Mouse (Mus musculus) neural tube, embryonic 13.5 days (tissue): Measurements from ENCODE around the gene Akt3. TPM values are rescaled to one million over a fixed set of nuclear protein-coding genes. Genes with fewer than 3 reads are reported as not detected.

Experiments
- ATAC-seq: fragments of 200-750 bp; cut with Nextera tagmentation; 2 replicates; pipeline ENCODE4 v1.8.0; 2017; ENCODE audit warnings: low read depth, mild to moderate bottlenecking, moderate TSS enrichment, moderate library complexity
- H3K27ac ChIP-seq: fragments of 300-500 bp; sonication (generic); replicated peaks from 2 replicates; pipeline ENCODE4 v1.5.1; 2015; ENCODE audit warnings: moderate library complexity, mild to moderate bottlenecking, inconsistent platforms
- H3K27me3 ChIP-seq: fragments of 300-500 bp; sonication (generic); 2 replicates; pipeline ENCODE4 v1.6.1; 2015; ENCODE audit warnings: mild to moderate bottlenecking, inconsistent platforms
- H3K36me3 ChIP-seq: fragments of 300-500 bp; sonication (generic); 2 replicates; pipeline ENCODE4 v1.6.1; 2015; ENCODE audit warnings: mild to moderate bottlenecking, inconsistent platforms
- H3K4me1 ChIP-seq: fragments of 300-500 bp; sonication (generic); replicated peaks from 2 replicates; pipeline ENCODE4 v1.6.1; 2015; ENCODE audit warnings: inconsistent platforms
- H3K4me2 ChIP-seq: fragments of 300-500 bp; sonication (generic); 2 replicates; pipeline ENCODE4 v1.6.1; 2015; ENCODE audit warnings: inconsistent platforms, mild to moderate bottlenecking, moderate library complexity
- H3K4me3 ChIP-seq: fragments of 300-500 bp; sonication (generic); 2 replicates; pipeline ENCODE4 v1.5.1; 2015; ENCODE audit warnings: mild to moderate bottlenecking, inconsistent platforms
- H3K9ac ChIP-seq: fragments of 300-500 bp; sonication (generic); 2 replicates; pipeline ENCODE4 v1.6.1; 2015; ENCODE audit warnings: moderate library complexity, mild to moderate bottlenecking, inconsistent platforms
- H3K9me3 ChIP-seq: fragments of 300-500 bp; sonication (generic); 2 replicates; pipeline ENCODE4 v1.6.1; 2016; ENCODE audit warnings: inconsistent platforms
- WGBS: fragments of 180-500 bp; shearing (Covaris S2); methylation state at CpG from one replicate; pipeline ENCODE4 v1.1.7; 2015; 5-methylcytosine and 5-hydroxymethylcytosine counted together
- polyA plus RNA-seq: library from polyadenylated mRNA; unstranded; fragments of >200 nt; fragmentation: Nextera tagmentation; extraction: Ambion mirVana; gene quantifications from 2 replicates; pipeline ENCODE4 v1.2.1, GENCODE M21; 2015

The Akt3 gene
- polyA plus RNA-seq, 1 experiment from 2014 or later: 19.6 TPM

DNA sequence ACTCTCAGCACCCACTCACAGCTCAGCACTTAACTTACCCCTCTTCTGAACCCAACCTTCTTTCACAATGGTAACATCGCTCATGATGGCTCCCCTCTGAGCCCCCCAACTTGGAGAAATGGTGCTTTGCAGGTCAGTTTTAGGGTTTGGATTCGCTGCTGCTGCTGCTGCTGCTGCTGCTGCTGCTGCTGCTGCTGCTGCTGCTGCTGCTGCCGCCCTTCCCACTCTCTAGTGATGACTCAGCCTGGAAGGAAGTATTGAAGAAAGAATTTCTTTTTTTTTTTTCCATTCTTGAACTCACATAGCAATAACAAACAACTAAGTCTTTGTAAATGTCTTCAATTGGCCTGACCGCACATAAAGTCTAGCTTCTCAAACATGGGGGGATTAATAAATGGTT lies 9.4 kb downstream of the Akt3 start:
- no peak for ATAC-seq
- Histone ChIP-seq H3K9ac (no peak overlapping the region), H3K4me2 (no peak overlapping the region), H3K27me3 (no peaks in the 10 kb centered on the region), H3K27ac (no peak overlapping the region), H3K9me3 (no peaks in the 10 kb centered on the region), H3K4me3 (no peak overlapping the region), H3K4me1 (peaks cover 5% of the 10 kb centered on the region; the same call in 1 of the 2 replicates), H3K36me3 (0 out of 2 replicates have a peak, but pooled peaks cover 6% of the 10 kb centered on the region)
- WGBS: 64% methylated on average over 4 of the region's 4 CpGs

- Histone ChIP-seq H3K36me3 (peaks cover 6% of the 10 kb centered on the region), H3K9ac (no peak overlapping the region), H3K9me3 (no peaks in the 10 kb centered on the region), H3K4me2 (no peak overlapping the region), H3K27me3 (no peaks in the 10 kb centered on the region), H3K4me3 (no peak overlapping the region), H3K4me1 (no peaks in the 10 kb centered on the region), H3K27ac (no peak overlapping the region)
- WGBS: 89% methylated on average over 2 of the region's 2 CpGs
- no peak for ATAC-seq
These were observed 19.6 kb downstream of the Akt3 start for GRCm38 (mm10) chr1:177238368-177238767.

DNA sequence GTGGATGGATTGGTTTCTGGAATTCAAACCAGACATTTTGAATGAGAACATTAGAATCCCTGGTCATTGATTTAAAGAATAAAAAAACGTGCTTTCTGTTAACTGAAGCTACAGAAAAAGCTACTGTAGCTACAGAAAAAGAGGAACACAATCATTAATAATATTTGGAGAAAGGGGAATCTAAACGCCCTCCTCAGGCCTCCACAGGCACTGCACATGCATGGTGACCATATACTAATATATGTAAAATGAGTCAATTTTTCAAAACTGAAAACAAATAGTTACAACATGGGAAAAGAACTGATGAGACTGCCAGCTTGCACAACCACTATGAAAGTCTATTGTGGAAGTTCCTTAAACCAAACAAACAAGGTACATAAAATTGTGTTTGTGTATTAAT lies 21.3 kb downstream of the Akt3 start:
- Histone ChIP-seq H3K4me2 (no peak overlapping the region), H3K9me3 (no peaks in the 10 kb centered on the region), H3K4me1 (no peaks in the 10 kb centered on the region), H3K36me3 (peaks cover 6% of the 10 kb centered on the region), H3K4me3 (no peak overlapping the region), H3K27ac (no peak overlapping the region), H3K27me3 (no peaks in the 10 kb centered on the region), H3K9ac (no peak overlapping the region)
- ATAC-seq: no peak
- 84% methylated on average over 2 of the region's 2 CpGs for WGBS

- H3K36me3 ChIP-seq: peaks cover 6% of the 10 kb centered on the region
- ATAC-seq: no peak; the same call in 1 of the 2 replicates
- H3K4me1 ChIP-seq: no peaks in the 10 kb centered on the region
- no peak overlapping the region for H3K27ac ChIP-seq
- no peak overlapping the region for H3K4me2 ChIP-seq
- H3K9ac ChIP-seq: no peak overlapping the region
- no peak overlapping the region for H3K4me3 ChIP-seq
- H3K9me3 ChIP-seq: no peaks in the 10 kb centered on the region
- H3K27me3 ChIP-seq: no peaks in the 10 kb centered on the region
These were observed 21.8 kb downstream of the Akt3 start for GRCm38 (mm10) chr1:177236249-177236648.

- no peak overlapping the region for H3K27ac ChIP-seq
- H3K9me3 ChIP-seq: no peaks in the 10 kb centered on the region
- WGBS: 88% methylated on average over 5 of the region's 5 CpGs
- no peaks in the 10 kb centered on the region for H3K27me3 ChIP-seq
- ATAC-seq: no peak
- H3K36me3 ChIP-seq: peaks cover 6% of the 10 kb centered on the region
- H3K4me2 ChIP-seq: no peak overlapping the region
- H3K9ac ChIP-seq: no peak overlapping the region
- H3K4me3 ChIP-seq: no peak overlapping the region
- H3K4me1 ChIP-seq: no peaks in the 10 kb centered on the region
These were observed 23.5 kb downstream of the Akt3 start for GRCm38 (mm10) chr1:177234462-177234861.

DNA sequence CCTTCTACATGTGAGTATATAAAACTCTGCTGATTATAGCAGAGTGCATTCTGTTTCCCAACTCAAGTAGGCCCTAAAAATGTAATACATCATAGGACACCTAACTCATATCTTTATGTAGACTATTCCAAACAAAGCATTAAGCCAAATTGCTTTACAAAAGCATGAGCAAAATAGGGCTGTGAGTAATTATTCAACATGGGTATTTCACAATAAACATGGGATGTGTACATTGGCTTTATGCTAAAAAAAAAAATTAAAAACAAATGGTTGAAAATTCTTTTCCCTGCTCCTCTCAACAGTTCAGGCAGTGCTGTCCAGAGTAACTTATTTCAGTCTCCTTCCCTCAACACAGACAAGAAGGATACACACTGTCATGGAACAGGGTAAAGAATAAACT lies 26.9 kb downstream of the Akt3 start:
- no peaks in the 10 kb centered on the region for H3K27me3 ChIP-seq
- no peaks in the 10 kb centered on the region for H3K4me1 ChIP-seq
- ATAC-seq: no peak
- no peaks in the 10 kb centered on the region for H3K9me3 ChIP-seq
- H3K27ac ChIP-seq: no peak overlapping the region
- H3K9ac ChIP-seq: no peak overlapping the region
- no peak overlapping the region for H3K4me3 ChIP-seq
- peaks cover 6% of the 10 kb centered on the region for H3K36me3 ChIP-seq
- H3K4me2 ChIP-seq: no peak overlapping the region

GRCm38 (mm10) chr1:177198978-177199377 lies 59.0 kb downstream of the Akt3 start:
- no peak overlapping the region for H3K9ac ChIP-seq
- H3K4me2 ChIP-seq: no peak overlapping the region
- no peak overlapping the region for H3K4me3 ChIP-seq
- no peaks in the 10 kb centered on the region for H3K9me3 ChIP-seq
- H3K4me1 ChIP-seq: 0 out of 2 replicates have a peak, but pooled peaks cover 3% of the 10 kb centered on the region
- no peaks in the 10 kb centered on the region for H3K36me3 ChIP-seq
- H3K27ac ChIP-seq: no peak overlapping the region
- no peak for ATAC-seq
- 66% methylated on average over 1 of the region's 1 CpGs for WGBS
- H3K27me3 ChIP-seq: no peaks in the 10 kb centered on the region

- H3K36me3 ChIP-seq: no peaks in the 10 kb centered on the region
- H3K27me3 ChIP-seq: no peaks in the 10 kb centered on the region
- ATAC-seq: no peak
- no peak overlapping the region for H3K27ac ChIP-seq
- no peaks in the 10 kb centered on the region for H3K9me3 ChIP-seq
- no peak overlapping the region for H3K9ac ChIP-seq
- no peak overlapping the region for H3K4me2 ChIP-seq
- no peak overlapping the region for H3K4me3 ChIP-seq
- H3K4me1 ChIP-seq: 0 out of 2 replicates have a peak, but pooled peaks cover 7% of the 10 kb centered on the region
These were observed 62.8 kb downstream of the Akt3 start for GRCm38 (mm10) chr1:177195224-177195623.

- Histone ChIP-seq H3K4me1 (0 out of 2 replicates have a peak, but pooled peaks cover 7% of the 10 kb centered on the region), H3K9ac (no peak overlapping the region), H3K36me3 (no peaks in the 10 kb centered on the region), H3K9me3 (no peaks in the 10 kb centered on the region), H3K27me3 (no peaks in the 10 kb centered on the region), H3K4me2 (no peak overlapping the region), H3K27ac (no peak overlapping the region), H3K4me3 (no peak overlapping the region)
- WGBS: 55% methylated on average over 1 of the region's 1 CpGs
- no peak for ATAC-seq
These were observed 63.7 kb downstream of the Akt3 start for GRCm38 (mm10) chr1:177194324-177194723.

DNA sequence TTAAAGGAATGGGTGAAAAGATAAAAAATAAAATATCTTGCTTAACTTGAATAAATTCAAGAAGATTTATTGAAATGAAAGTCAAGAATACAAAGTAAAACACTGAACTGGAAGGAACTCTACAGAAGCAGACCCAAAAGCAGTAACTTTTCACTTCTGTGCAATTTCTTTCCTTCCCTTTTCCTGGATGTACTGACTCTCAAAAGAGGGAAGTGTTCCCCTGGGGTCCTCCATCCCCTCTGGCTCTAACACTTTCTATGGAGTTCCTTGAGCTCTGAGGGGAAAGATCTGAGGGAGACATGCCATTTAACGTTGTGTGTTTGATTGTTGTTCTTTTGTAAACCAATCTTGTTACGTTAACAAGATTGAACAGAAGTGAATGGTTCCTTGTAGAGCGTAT lies 66.4 kb downstream of the Akt3 start:
- Histone ChIP-seq H3K27me3 (no peaks in the 10 kb centered on the region), H3K36me3 (no peaks in the 10 kb centered on the region), H3K9me3 (no peaks in the 10 kb centered on the region), H3K9ac (no peak overlapping the region), H3K4me3 (no peak overlapping the region), H3K27ac (no peak overlapping the region), H3K4me2 (no peak overlapping the region), H3K4me1 (0 out of 2 replicates have a peak, but pooled peaks cover 10% of the 10 kb centered on the region)
- no peak for ATAC-seq
- WGBS: 37% methylated on average over 3 of the region's 3 CpGs

GRCm38 (mm10) chr1:177190358-177190757 lies 67.6 kb downstream of the Akt3 start:
- WGBS: 96% methylated on average over 1 of the region's 1 CpGs
- Histone ChIP-seq H3K27ac (no peak overlapping the region), H3K9ac (no peak overlapping the region), H3K9me3 (no peaks in the 10 kb centered on the region), H3K27me3 (no peaks in the 10 kb centered on the region), H3K4me2 (no peak overlapping the region), H3K36me3 (no peaks in the 10 kb centered on the region), H3K4me1 (0 out of 2 replicates have a peak, but pooled peaks cover 10% of the 10 kb centered on the region), H3K4me3 (no peak overlapping the region)
- no peak for ATAC-seq

- 14% methylated on average over 3 of the region's 3 CpGs for WGBS
- H3K27ac ChIP-seq: no peak overlapping the region
- ATAC-seq: peak; percentile 84; the same call in 1 of the 2 replicates
These were observed 69.3 kb downstream of the Akt3 start for GRCm38 (mm10) chr1:177188708-177189107.

GRCm38 (mm10) chr1:177186751-177187150 lies 71.3 kb downstream of the Akt3 start:
- H3K9ac ChIP-seq: no peak overlapping the region
- ATAC-seq: no peak
- no peak overlapping the region for H3K4me3 ChIP-seq
- 0 out of 2 replicates have a peak, but pooled peaks cover 4% of the 10 kb centered on the region for H3K4me1 ChIP-seq
- 5% methylated on average over 2 of the region's 2 CpGs for WGBS
- no peak overlapping the region for H3K4me2 ChIP-seq
- no peaks in the 10 kb centered on the region for H3K27me3 ChIP-seq
- no peaks in the 10 kb centered on the region for H3K9me3 ChIP-seq
- H3K36me3 ChIP-seq: no peaks in the 10 kb centered on the region
- H3K27ac ChIP-seq: no peak overlapping the region

More at GRCm38 (mm10) chr1:177188708-177189107, 69.3 kb downstream of the Akt3 start:
- Histone ChIP-seq H3K4me3 (no peak overlapping the region), H3K4me1 (0 out of 2 replicates have a peak, but pooled peaks cover 7% of the 10 kb centered on the region), H3K9ac (no peak overlapping the region), H3K27me3 (no peaks in the 10 kb centered on the region), H3K36me3 (no peaks in the 10 kb centered on the region), H3K4me2 (no peak overlapping the region), H3K9me3 (no peaks in the 10 kb centered on the region)
